Comparison of ENCODE assay signal across 20 mouse cellular contexts in the genomic region with DNA sequence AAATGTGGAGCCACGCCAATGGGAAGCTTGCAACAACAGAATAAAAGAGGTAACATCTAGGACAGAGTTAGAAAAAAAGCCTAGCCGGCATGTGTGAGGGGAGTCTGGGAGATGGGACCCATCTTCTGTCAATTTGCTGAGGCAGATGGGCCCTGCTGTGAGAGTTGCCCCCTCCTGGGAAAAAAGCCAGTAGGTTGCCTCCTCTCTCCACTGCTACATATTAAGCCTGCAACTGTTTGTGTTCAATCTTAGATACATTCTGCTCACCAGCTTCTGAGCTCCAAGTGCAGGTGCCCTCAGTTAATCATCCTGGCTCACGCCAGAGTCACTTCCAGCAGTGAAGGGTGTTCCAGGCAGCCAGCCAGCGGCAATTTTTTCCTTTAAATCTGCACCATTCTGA. TPM values are rescaled to one million over a fixed set of nuclear protein-coding genes. Genes with fewer than 3 reads are reported as not detected.
A peak's percentile ranks its signal among the peaks of the same experiment; 100 is the strongest.
DNase-seq lines count a peak whose midpoint lies in the region; ATAC-seq and TF ChIP-seq lines count a peak whose summit lies in the region.
"Had no signal": no experiment of that assay in that cellular context is flagged by ENCODE, and none has a peak within 500 bp of the region (broad histone marks: within the 10 kb centered on the region; RNA-seq: fewer than 3 reads in every experiment).

No protein-coding gene starts in this region.

- H3K4me1 ChIP-seq in cerebellum, adult 2 months (ENCODE audit: control insufficient read depth, insufficient read depth, low read length) = peaks cover 13% of the 10 kb centered on the region
- H3K4me1 ChIP-seq in hindbrain, embryonic 13.5 days (replicated peaks) = peaks cover 18% of the 10 kb centered on the region
- H3K4me1 ChIP-seq in hindbrain, postnatal 0 days (ENCODE audit: insufficient read depth, low read length) = peaks cover 2% of the 10 kb centered on the region; the same call in 1 of the 2 replicates

- intact Hi-C loops in heart, postnatal 14 days (cut with DNase I) = no loop called here

- WGBS in cerebellum, adult 2 months = 45% methylated on average over 4 of the region's 4 CpGs
- 71% methylated on average over 4 of the region's 4 CpGs for WGBS in hindbrain, embryonic 13.5 days
- WGBS in hindbrain, postnatal 0 days = 44% methylated on average over 4 of the region's 4 CpGs

- no peak for ATAC-seq in hindbrain, embryonic 13.5 days (ENCODE audit: low FRiP score)
- ATAC-seq in hindbrain, postnatal 0 days = no peak
- ATAC-seq: intestine, postnatal 0 days; Patski had no signal

- H3K4me3 ChIP-seq in cerebellum, adult 2 months (replicated peaks; ENCODE audit: insufficient read depth, low read depth, low read length) = no peak overlapping the region
- no peak overlapping the region for H3K4me3 ChIP-seq in hindbrain, embryonic 13.5 days
- H3K4me3 ChIP-seq in hindbrain, postnatal 0 days (ENCODE audit: low read length) = no peak overlapping the region
- H3K4me3 ChIP-seq in layer of hippocampus, adult 2 months = no peak overlapping the region
- H3K4me3 ChIP-seq: gastrocnemius, adult 2 months; liver, embryonic 13.5 days; myocyte had no signal

- TF ChIP-seq CTCF in cerebellum, adult 2 months (IDR thresholded peaks at IDR 0.05; ENCODE audit: borderline replicate concordance, insufficient read depth, low read depth, low read length) = no peak
- no peak for TF ChIP-seq CTCF in hindbrain, postnatal 0 days (IDR thresholded peaks at IDR 0.05; ENCODE audit: low read depth)
- TF ChIP-seq CTCF in layer of hippocampus, adult 2 months (conservative IDR thresholded peaks at IDR 0.05) = no peak

- H3K9ac ChIP-seq in hindbrain, embryonic 13.5 days = no peak overlapping the region
- H3K9ac ChIP-seq in hindbrain, postnatal 0 days (replicated peaks; ENCODE audit: low read length) = no peak overlapping the region
- H3K9ac ChIP-seq: liver, embryonic 13.5 days had no signal

- peaks cover 31% of the 10 kb centered on the region for H3K36me3 ChIP-seq in hindbrain, embryonic 13.5 days
- 0 out of 2 replicates have a peak, but pooled peaks cover 6% of the 10 kb centered on the region for H3K36me3 ChIP-seq in hindbrain, postnatal 0 days (ENCODE audit: insufficient read depth, low read length)

- H3K27ac ChIP-seq in cerebellum, adult 2 months (ENCODE audit: insufficient read depth, low read length) = no peak overlapping the region
- peak overlapping the region; percentile 62 for H3K27ac ChIP-seq in hindbrain, embryonic 13.5 days
- H3K27ac ChIP-seq in hindbrain, postnatal 0 days = no peak overlapping the region
- H3K27ac ChIP-seq in layer of hippocampus, adult 2 months = no peak overlapping the region
- H3K27ac ChIP-seq: gastrocnemius, adult 2 months; liver, embryonic 13.5 days had no signal

- no peaks in the 10 kb centered on the region for H3K9me3 ChIP-seq in hindbrain, embryonic 13.5 days
- no peaks in the 10 kb centered on the region for H3K9me3 ChIP-seq in hindbrain, postnatal 0 days (ENCODE audit: low read length)
- H3K9me3 ChIP-seq: liver, embryonic 13.5 days had no signal

- TF ChIP-seq POLR2A in cerebellum, adult 2 months (IDR thresholded peaks at IDR 0.05; ENCODE audit: borderline replicate concordance, insufficient read depth, low read length) = no peak

- no peak overlapping the region for H3K4me2 ChIP-seq in hindbrain, embryonic 13.5 days
- no peak overlapping the region for H3K4me2 ChIP-seq in hindbrain, postnatal 0 days (ENCODE audit: low read depth, low read length)
- H3K4me2 ChIP-seq: liver, embryonic 13.5 days; midbrain, embryonic 11.5 days had no signal

- H3K27me3 ChIP-seq in cerebellum, adult 2 months (ENCODE audit: control insufficient read depth, insufficient read depth, low read length) = no peaks in the 10 kb centered on the region
- no peaks in the 10 kb centered on the region for H3K27me3 ChIP-seq in hindbrain, embryonic 13.5 days
- H3K27me3 ChIP-seq in hindbrain, postnatal 0 days (ENCODE audit: insufficient read depth, low read length) = no peaks in the 10 kb centered on the region
- H3K27me3 ChIP-seq: CH12.LX, Patski had no signal

- peak; percentile 18 for DNase-seq in cerebellum, adult 11 months
- no peak for DNase-seq in cerebellum, adult 2 months
- no peak for DNase-seq in hindbrain, postnatal 0 days (ENCODE audit: low spot score)
- peak; percentile 82 for DNase-seq in MN1 (ENCODE audit: low spot score)
- DNase-seq in layer of hippocampus, adult 2 months (ENCODE audit: low spot score in 2 of 2) = peak; percentile 50 to 63
- no peak for DNase-seq in lung, postnatal 14 days
- no peak for DNase-seq in heart, postnatal 14 days
- DNase-seq: gastrocnemius, adult 2 months; kidney, postnatal 14 days; liver, embryonic 13.5 days; right cerebral cortex, postnatal 4 days had no signal

RNA-seq across cellular contexts. Expression of a gene that starts 18.6 kb away (rescaled TPM):
- 29.0 and 38.4 TPM in 2 replicates for polyA plus RNA-seq in cerebellum, adult 2 months (2012; rRNA removed)
- 2.6 and 3.2 TPM in 2 replicates for polyA plus RNA-seq in hindbrain, embryonic 13.5 days (2015; fragmentation: Nextera tagmentation; extraction: Ambion mirVana)
- total RNA-seq in hindbrain, postnatal 0 days (2014; rRNA removed) = 0.14 and 0.26 TPM in 2 replicates
- 0.33 and 0.50 TPM in 2 replicates for polyA plus RNA-seq in hindbrain, postnatal 0 days (2015; fragmentation: Nextera tagmentation; extraction: Ambion mirVana)
- total RNA-seq in layer of hippocampus, adult 2 months (2021) = under 1 TPM in 1 of 2 experiments, not detected in 1; 0.26 TPM
- total RNA-seq in heart, postnatal 14 days (2021) = not detected
- total RNA-seq: CH12.LX; gastrocnemius, adult 2 months; heart, postnatal 25 days had no signal
- polyA plus RNA-seq: intestine, postnatal 0 days; liver, embryonic 13.5 days; myocyte; Patski had no signal

RNA-seq across cellular contexts. Expression of a gene that starts 29.2 kb away (rescaled TPM):
- polyA plus RNA-seq in cerebellum, adult 2 months (2012; rRNA removed) = 0.36 and 0.56 TPM in 2 replicates
- 2.1 and 2.5 TPM in 2 replicates for polyA plus RNA-seq in hindbrain, embryonic 13.5 days (2015; fragmentation: Nextera tagmentation; extraction: Ambion mirVana)
- total RNA-seq in hindbrain, postnatal 0 days (2014; rRNA removed) = 3.8 and 5.5 TPM in 2 replicates
- 1.1 TPM in 2 replicates for polyA plus RNA-seq in hindbrain, postnatal 0 days (2015; fragmentation: Nextera tagmentation; extraction: Ambion mirVana)
- total RNA-seq in layer of hippocampus, adult 2 months (2021) = not detected
- 1 to 10 TPM in 1 of 2 experiments, under 1 TPM in 1; 0.63 to 1.2 TPM for total RNA-seq in heart, postnatal 14 days (2021)
- total RNA-seq: CH12.LX; gastrocnemius, adult 2 months had no signal
- polyA plus RNA-seq: intestine, postnatal 0 days had no signal

RNA-seq across cellular contexts. Expression of a gene that starts 31.6 kb away (rescaled TPM):
- 15.5 and 15.6 TPM in 2 replicates for polyA plus RNA-seq in cerebellum, adult 2 months (2012; rRNA removed)
- polyA plus RNA-seq in hindbrain, embryonic 13.5 days (2015; fragmentation: Nextera tagmentation; extraction: Ambion mirVana) = 97.6 and 102 TPM in 2 replicates
- 46.4 and 49.1 TPM in 2 replicates for total RNA-seq in hindbrain, postnatal 0 days (2014; rRNA removed)
- polyA plus RNA-seq in hindbrain, postnatal 0 days (2015; fragmentation: Nextera tagmentation; extraction: Ambion mirVana) = 49.7 and 52.0 TPM in 2 replicates
- 1 to 10 TPM; 5.0 to 5.2 TPM for total RNA-seq in layer of hippocampus, adult 2 months (2021)
- 10 to 100 TPM in 1 of 2 experiments, 1 to 10 TPM in 1; 8.6 to 12.2 TPM for total RNA-seq in heart, postnatal 14 days (2021)

RNA-seq across cellular contexts. Expression of a gene that starts 41.0 kb away (rescaled TPM):
- polyA plus RNA-seq in cerebellum, adult 2 months (2012; rRNA removed) = 0.23 and 0.43 TPM in 2 replicates
- not detected in 2 replicates for polyA plus RNA-seq in hindbrain, embryonic 13.5 days (2015; fragmentation: Nextera tagmentation; extraction: Ambion mirVana)
- total RNA-seq in hindbrain, postnatal 0 days (2014; rRNA removed) = not detected in 2 replicates
- polyA plus RNA-seq in hindbrain, postnatal 0 days (2015; fragmentation: Nextera tagmentation; extraction: Ambion mirVana) = 0.10 TPM in 1 of 2 replicates, not detected in the other
- not detected for total RNA-seq in layer of hippocampus, adult 2 months (2021)
- total RNA-seq in heart, postnatal 14 days (2021) = not detected
- total RNA-seq: CH12.LX; gastrocnemius, adult 2 months; heart, adult 8-10 months; heart, postnatal 25 days; left cerebral cortex, postnatal 25 days had no signal
- polyA plus RNA-seq: intestine, postnatal 0 days; liver, embryonic 13.5 days; midbrain, embryonic 11.5 days; Patski had no signal

RNA-seq across cellular contexts. Expression of a gene that starts 50.3 kb away (rescaled TPM):
- polyA plus RNA-seq in cerebellum, adult 2 months (2012; rRNA removed) = 102 and 104 TPM in 2 replicates
- 58.3 and 63.0 TPM in 2 replicates for polyA plus RNA-seq in hindbrain, embryonic 13.5 days (2015; fragmentation: Nextera tagmentation; extraction: Ambion mirVana)
- total RNA-seq in hindbrain, postnatal 0 days (2014; rRNA removed) = 127 and 143 TPM in 2 replicates
- 32.0 and 37.1 TPM in 2 replicates for polyA plus RNA-seq in hindbrain, postnatal 0 days (2015; fragmentation: Nextera tagmentation; extraction: Ambion mirVana)
- 10 to 100 TPM; 33.9 to 37.3 TPM for total RNA-seq in layer of hippocampus, adult 2 months (2021)
- total RNA-seq in heart, postnatal 14 days (2021) = under 1 TPM; 0.29 to 0.74 TPM

Comparison
In these comparisons a context has a peak if more than half of its experiments do, and no peak if none do; other contexts are left out.
1. DNase-seq: peak in cerebellum, adult 11 months (single experiment), MN1 (single experiment) and layer of hippocampus, adult 2 months (2 of 2); none in cerebellum, adult 2 months (0 of 2), hindbrain, postnatal 0 days (single experiment), lung, postnatal 14 days (single experiment) and heart, postnatal 14 days (0 of 2).